Mouse (Mus musculus) layer of hippocampus, adult 11-12 months (tissue): ENCODE results near the gene Pbp2.

Source experiments
- DNase-seq: peaks from one replicate; pipeline ENCODE4 v3.0.0; 2022; ENCODE audit warnings: low spot score

The Pbp2 gene

DNA sequence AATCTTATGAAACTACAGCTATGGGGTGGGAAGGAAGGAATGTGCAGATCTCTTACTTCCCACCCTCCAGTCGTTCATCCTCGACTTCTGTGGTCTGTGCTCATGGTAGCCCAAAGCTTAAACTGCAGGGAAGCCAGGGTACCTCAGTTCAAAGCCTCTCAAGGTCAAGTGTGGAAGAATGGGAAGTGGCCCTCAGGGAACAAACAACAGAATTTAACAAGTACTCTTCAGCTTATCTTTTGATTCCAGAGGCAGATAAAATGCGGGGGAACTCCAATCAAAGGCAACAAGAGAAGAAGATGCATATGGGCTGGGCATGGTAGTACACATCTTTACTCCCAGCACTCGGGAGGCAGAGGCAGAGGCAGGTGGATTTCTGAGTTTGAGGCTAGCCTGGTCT, 9.7 kb downstream of the Pbp2 start:
- no peak for DNase-seq

DNA sequence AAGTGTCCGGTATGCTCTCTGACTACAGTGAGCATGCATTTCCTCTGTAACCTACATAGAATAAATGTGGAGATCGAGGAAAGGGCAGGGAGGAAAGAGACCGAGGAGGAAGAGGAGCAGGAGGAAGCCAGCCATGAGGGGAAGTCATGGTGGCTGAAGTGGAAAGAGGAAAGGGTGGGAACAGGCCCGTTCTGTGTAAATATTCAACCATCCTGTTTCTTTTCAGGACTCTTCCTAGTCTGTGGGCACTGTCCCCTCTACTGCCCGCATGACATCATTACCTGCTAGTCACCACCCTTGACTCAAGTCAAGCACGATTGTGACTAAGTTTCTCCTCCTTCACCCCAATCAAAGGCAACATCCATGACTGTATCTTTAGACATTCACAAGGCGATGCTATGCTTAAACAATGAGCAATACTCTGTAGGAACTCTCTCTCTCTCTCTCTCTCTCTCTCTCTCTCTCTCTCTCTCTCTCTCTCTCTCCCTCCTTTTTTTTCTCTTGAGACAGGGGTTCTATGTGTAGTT, 11.1 kb downstream of the Pbp2 start:
- DNase-seq = no peak

DNA sequence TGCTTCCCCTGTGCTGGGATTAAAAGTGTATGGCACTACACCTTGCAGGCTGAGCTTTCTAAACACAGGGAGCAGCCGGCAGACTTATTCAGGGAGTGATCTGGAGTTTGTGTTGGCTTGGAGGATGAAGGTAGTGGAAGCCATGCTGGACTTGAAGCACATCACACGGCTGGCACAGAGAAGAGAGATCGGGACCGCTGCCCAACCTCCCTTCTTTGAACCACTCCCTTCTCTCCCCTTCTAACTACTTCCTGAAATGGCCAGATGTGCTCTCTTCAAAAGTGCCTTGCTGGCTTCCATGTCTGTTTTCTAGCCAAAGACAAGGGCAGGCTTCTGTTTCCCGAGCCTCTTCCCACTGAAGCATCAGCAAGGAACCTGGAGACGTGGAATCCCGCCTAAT, 12.6 kb downstream of the Pbp2 start:
- DNase-seq = no peak

DNA sequence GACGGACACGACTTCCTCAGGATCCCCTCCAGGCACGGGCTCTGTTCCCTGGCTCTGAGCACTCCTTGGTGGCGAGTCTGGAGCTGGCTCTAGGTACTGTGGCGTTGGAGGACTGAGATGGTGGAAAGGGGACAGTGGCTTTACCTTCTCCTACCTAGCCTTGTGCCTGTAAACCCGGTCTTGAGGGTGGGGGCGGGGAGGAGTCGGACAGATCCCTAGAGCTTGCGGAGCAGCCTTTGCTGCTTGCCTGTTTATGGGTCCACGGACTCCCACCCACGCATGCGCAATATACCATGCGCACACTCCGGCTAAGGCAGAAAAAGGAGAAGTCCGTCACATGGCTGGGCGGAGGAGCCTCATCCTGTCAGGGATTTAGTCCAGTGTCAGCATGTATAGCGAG, 13.9 kb downstream of the Pbp2 start:
- DNase-seq = peak; percentile 66

DNA sequence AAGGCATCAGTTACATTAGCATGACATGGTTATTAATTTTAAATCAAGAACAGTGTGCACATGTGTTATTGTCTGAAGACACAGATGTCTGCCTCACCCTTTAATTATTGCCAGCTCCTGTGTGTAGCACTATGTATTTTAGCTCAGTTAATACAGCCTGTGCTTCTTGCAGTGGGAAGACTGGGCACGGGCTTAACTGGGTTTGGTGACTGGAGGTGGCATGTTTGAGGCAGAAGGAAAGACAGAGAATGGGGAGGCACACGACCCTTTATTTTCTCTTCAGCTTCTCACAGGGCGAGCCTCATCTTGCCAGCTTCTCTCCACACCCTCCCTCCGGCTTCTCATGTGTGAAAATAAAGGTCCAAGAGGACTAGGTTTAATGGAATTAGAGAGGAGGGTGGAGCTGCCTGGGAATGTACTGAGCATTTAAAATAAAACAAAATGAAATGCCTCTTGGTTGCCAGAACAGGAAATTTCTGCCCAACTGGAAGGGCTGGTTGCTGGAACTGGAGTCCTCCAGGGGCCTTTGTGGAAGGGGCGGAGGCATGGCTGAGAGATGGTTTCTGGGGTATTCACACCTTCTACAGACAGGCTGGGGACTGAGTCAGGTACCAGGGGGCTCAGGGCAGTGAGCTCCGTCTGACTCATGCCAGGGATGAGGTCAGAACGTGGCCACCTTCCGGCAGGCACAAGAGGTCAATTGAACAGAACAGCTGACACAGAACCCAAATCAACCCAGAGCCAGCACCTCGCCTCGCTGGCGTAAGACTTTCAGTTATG, 14.9 kb downstream of the Pbp2 start:
- peak; percentile 11 for DNase-seq

DNA sequence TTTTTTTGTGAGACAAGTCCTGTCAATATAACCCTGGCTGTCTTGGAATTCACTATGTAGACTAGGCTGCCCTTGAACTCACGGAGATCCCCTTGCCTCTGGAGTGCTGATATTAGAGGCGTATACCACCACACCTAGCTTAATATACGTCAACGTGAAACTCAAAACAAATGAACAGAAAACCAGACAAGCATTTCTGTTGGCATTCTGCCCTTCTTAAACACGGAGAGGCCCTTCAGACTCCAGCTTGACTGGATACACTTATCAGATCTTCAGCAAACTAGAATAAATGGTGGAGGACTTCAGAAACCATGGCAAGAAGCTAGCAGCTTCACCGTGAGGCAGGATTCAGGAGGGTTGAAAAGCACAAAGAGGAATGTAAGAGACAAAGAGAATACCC, 16.1 kb downstream of the Pbp2 start:
- no peak for DNase-seq

DNA sequence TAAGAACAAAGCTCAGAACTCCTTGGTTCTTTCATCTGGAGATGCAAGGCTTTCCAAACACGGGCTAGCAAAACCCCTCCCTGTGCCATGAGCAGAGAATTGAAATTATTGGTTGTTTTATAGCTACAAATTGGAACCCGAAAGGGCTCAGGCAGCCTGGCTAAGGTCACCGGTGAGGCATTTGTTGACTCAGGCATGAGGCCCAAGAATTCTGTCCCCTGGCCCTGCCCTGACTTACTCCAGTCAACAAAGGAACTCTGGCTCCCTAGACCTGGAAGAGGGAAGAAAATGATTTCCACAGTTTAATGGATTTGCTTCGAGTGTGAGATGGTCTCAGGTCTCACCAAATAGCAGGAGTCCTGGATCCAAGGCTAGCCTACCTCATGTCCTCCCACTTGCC, 17.8 kb downstream of the Pbp2 start:
- no peak for DNase-seq

DNA sequence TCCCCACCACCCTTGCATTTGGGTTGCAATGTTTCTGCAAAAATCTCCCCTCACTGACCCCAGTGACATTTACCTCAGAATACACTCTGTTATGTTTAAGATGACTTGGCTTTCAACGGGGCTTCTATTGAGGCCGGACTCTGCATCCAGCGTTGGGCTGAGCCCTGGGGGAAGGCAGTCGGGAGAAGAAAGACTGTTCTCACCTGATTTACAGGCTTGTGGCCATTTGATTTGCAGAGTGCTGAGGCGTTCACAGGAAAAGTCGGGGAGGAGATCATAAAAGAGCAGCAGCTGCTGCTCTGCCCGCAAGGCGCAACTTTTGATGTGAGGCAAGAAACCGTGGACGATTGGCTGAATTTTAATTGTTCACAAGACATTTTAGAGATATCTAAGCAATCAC, 30.3 kb downstream of the Pbp2 start:
- no peak for DNase-seq

DNA sequence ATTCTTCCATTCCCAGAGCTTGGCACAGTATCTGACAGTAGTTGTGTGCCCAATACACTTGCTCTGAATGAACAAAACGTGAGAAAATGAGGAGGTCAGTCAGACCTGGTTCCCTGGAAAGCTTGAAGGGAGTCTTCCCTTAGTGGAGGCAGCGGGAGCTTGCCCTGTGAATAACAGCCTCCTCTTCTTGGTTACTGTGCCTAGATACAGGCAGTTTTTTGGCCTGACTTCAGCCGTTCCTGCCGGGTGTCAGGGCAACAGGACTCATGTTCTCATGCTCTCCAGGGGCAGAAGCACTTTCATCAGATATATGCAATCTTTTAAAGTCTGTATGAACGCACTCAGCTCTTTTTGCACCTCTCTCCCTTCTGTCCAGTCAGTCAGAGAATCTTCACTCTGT, 30.9 kb downstream of the Pbp2 start:
- DNase-seq = no peak

DNA sequence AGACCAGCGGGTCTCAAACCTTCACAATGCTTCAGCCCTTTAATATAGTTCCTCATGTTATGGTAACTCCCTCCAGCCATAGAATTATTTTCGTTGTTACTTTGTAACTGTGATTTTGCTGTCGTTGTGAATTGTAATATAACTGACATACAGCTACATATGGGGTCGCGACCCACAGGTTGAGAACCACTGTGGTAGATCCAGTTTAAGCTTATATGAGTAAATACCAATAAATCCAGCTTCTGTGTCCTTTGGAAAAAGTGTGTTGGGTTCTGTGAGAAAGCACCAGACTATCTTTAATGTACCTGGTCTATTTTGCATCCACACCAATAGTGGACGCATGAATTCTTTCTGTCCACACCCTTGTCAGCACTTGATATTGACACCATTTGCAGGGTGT, 31.9 kb downstream of the Pbp2 start:
- no peak for DNase-seq

DNA sequence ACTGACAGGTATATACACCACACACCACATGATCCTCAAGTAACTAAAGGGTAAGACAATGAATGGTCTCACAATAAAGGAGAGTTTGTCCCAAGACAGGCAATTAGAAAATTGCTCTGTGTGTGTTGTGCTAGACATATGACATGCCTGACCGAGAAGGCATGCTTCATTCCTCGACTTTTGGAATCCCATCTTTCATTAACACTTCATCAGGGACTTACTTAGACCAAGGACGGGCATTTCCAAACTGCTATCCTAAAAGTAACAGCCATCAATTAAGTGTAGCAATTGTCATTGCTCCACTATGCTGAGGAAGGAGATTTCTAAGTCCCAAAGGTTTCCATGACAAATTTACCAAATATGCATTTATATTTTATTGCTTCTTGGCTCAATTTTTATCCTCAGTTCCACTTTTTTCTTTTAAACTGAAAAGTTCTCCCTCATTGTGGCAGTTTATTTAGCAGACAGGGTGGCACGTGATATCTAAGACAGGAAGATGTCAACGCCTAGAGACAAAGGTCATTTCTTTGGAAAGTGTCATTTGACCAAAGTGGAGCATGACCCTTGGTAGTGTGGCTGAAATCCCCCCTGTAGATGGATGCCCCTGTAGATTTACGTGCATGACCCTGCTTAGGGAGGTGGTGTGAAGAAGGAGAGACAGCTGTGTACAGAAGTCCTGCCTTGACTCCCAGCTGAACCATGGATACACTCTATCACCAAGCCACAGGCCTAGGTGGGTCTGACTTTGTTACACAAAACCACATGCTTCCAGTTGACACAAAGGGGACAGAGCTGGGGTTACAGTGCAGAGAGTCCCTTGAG, 33.5 kb downstream of the Pbp2 start:
- DNase-seq = no peak

DNA sequence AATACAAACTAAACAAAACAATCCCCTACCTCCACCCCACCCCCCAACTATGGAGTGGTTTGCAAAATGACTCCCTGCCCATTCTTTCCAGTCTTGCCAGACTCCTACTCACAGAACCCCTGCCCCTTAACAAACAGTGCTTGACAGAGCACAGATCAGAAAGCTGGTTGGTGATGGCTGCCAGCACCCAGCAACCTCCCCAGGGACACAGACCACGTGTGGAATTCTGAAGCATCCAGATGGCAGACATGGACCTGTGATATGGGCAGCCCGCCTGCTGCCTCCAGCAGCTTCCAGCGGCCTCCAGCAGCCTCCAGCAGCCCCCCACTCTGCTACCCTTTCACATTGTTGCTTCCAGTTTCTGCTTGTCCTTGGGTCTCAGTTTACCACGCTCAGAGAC, 35.0 kb downstream of the Pbp2 start:
- DNase-seq = no peak

DNA sequence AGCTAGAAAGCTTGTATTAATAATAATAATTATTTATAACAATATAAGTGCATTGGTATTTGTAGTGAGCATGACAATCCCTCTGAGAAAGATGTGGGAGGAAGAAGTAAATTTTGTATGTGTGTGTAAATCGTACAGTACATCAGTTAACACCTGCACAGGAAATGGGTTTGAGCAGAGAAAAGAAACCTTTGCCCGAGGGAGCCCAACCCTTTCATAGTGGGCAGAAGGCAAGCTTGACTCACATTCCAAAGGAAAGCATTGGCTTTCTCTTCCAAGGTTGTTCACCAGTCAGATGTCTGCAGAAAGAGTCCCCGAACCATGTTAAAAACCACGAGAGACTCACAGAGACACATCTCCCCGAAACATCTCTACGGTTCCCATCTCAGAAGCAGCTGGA, 37.1 kb downstream of the Pbp2 start:
- DNase-seq = no peak

DNA sequence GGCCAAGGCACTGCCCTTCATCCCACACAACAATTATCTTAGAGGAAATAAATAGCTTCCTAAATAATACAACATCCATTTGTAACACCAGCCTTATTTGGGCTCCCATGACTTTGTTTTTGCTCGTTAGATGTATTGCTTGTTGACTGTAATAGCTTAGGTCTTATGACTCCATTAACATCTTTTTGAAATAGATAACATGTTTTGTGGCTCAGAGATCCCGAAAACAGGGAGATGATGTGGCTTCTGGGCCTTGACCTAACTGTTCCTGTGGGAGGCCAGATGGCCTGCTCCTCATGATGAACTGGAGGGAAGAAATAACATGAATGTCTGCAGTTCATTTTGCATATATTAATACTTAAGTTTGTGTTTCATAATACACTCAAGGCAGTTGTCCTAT, 38.4 kb downstream of the Pbp2 start:
- no peak for DNase-seq

DNA sequence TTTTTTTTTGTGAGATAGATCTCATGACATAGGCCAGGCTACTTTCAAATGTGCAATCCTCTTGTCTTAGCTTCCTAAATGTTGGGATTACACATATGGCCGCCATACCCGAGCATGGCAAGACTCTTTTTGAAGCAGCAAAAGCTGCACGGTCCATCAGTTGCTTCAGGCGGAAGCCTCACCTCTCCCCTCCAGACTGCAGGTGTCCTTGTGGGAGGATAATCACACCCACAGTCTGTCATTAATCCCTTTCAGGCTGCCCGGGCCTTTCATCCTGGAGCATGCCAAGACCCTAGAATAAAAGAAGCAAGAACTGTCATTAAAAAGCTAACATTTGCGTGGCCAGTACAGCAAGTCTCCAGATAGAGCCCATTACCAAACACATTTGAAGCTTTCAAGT, 40.6 kb downstream of the Pbp2 start:
- no peak for DNase-seq

DNA sequence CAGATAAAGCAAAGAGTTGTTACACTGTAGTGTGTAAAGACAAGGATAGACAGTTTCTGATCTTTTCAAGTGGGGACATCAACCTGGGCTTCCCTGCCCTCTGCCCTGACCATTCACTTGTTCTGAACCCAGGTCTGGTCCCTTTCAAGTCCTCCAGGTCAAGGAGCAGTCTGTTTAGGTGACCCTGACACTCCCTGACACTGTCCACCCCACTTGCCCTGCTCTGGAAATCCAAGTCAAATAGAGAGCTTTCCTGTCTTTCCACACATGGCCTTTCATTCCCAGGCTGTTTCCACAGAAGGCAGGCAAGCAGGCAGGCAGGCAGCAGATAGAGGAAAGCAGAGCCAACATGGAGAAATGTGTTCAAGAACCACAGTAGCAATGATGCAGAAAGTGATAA, 41.8 kb downstream of the Pbp2 start:
- DNase-seq = no peak

DNA sequence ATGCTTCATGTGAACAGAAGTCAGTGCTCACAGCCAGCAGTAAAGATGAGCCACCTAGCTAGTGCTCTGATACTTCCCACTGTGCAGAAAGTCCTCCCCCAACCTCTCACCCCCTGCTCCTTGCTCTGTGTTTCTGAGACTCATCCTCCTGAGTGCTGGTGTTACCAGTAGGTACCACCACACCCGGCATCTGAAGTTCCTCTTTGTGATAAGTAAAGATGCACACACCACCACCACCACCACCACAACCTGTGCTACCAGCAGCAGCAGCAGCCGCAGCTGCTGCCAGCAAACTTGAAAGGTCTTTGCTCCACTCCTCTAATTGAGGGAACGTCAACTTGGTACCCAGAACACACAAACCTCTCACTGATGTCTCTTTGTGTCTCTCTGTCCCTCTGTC, 43.0 kb downstream of the Pbp2 start:
- no peak for DNase-seq

DNA sequence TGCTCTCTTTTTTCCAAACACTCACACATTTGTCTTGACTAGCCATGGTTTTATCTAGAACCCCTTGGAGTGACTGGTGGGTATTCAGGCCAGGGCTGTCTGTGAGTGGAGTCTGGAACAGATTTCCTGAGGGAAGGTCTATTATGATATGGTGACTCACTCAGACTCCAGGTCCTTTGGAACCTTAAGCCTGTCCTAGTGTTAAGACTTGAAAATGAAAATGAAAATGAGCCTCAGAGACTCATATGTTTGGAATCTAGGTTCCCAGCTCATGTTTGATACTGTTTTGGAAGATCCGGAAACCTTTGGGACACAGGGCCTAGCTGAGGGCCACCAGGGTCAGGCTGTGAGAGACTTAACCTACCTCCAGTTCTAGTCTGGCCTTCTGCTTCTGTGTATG, 44.1 kb downstream of the Pbp2 start:
- DNase-seq = no peak

DNA sequence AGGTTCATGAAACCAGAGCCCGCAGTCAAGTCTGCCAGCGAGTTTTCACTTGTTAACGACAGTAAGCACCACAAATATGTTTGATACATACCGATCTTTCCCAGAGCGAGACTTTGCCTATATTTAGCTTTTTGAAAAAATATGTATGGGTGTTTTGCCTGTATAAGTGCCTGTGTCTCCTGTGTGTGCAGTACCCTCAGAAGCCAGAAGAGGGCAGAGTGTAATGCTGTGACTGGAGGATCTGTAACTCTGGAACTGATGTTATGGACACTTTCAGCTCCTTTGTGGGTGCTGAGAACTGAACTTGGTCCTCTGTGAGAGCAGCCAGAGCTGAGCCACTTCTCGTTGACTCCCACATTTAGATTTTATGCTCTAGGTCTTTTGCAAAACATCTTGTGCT, 46.1 kb downstream of the Pbp2 start:
- no peak for DNase-seq

DNA sequence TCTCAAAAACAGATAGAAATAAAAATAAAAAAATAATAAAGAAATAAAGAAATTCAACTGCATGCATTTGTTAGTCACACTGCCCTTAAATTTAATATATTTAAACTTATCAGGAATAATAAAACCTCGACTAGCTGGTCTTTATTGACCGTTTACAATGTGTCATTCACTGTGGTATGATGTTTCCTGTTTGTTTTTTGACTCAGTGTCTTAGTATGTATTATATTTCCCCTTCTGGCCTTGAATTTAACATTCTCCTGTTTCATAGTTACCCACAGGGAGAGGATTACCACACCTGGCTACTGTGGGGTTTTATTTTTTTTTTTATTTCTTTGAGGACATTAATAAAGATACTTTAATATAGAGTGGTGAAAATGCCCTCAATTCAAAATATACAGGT, 47.6 kb downstream of the Pbp2 start:
- DNase-seq = no peak

DNA sequence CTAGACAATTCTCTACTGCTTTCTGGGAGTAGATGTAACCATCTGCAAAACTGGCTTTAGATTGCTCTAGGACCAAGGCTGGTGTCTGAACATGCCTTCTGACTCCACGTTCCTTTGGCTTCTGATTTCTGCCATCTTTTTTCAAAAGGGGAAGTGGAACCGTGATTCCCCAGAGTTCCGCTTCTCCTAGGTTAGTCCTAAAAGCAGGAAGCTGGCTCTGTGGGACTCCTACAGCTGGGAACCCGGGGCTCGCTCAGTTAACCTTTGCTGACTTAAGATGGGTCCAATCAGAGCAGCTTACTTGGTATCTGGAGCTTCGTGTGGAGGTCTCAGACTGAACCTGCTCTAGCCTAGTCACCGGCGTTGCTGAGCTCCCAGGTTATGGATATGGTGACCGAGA, 49.1 kb downstream of the Pbp2 start:
- DNase-seq = no peak

DNA sequence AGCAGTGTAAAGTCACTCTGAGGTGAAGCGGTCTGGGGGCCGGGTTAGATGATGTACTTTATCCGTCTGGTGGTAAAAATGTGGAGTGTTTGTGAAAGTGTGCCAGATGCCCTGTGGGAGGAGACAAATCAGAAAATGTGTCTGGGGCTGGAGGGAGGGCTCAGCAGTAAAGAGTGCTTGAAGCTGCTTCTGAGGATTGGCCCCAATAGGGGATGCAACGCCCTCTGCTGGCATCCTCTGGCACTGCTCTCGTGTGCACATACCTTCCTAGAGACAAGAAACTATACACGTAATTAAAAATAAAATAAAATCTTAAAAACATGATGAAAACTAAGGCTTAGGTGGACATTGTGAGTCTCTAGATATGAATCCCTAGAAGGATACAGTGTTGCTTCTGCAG, 49.8 kb downstream of the Pbp2 start:
- DNase-seq = no peak
